Mouse (Mus musculus) CH12.LX (cell line): ENCODE measurements around the gene Tnxb. TPM values are rescaled to one million over a fixed set of nuclear protein-coding genes. Genes with fewer than 3 reads are reported as not detected.

ENCODE experiments used
- DNase-seq: peaks from one replicate; pipeline ENCODE4 v3.0.0-alpha.2; 2013; ENCODE audit errors: extremely low read depth
- H3K27ac ChIP-seq: 2 replicates; pipeline ENCODE4 v1.5.1; 2012; ENCODE audit warnings: low read depth, mild to moderate bottlenecking, control low read depth, moderate library complexity; ENCODE audit not compliant: insufficient read depth
- H3K27me3 ChIP-seq: replicated peaks from 2 replicates; pipeline ENCODE3; 2012; ENCODE audit warnings: inconsistent platforms
- H3K36me3 ChIP-seq, 2 experiments: replicated peaks in 1 of 2; 2 replicates each; pipeline versions ENCODE3 to v1.6.1; 2012; ENCODE audit warnings: inconsistent platforms in 1 of 2, low read length in 1 of 2, mild to moderate bottlenecking in 1 of 2, mixed read lengths in 1 of 2, moderate library complexity in 1 of 2; ENCODE audit not compliant: control insufficient read depth in 1 of 2, insufficient read depth in 1 of 2
- H3K4me1 ChIP-seq, 2 experiments: 2 replicates each; pipeline ENCODE4 v1.6.1; 2012; ENCODE audit warnings: inconsistent platforms in 1 of 2, moderate library complexity in 1 of 2; ENCODE audit not compliant: insufficient read depth in 2 of 2, control insufficient read depth in 1 of 2
- H3K4me2 ChIP-seq: 2 replicates; pipeline ENCODE4 v1.6.1; 2012; ENCODE audit warnings: low read depth, mild to moderate bottlenecking, control low read depth; ENCODE audit not compliant: poor library complexity, insufficient read depth, severe bottlenecking
- H3K4me3 ChIP-seq, 3 experiments: fragments of 150-350 bp in 1 of 3; sonication (generic) in 1 of 3; replicated peaks in 1 of 3; 2 replicates each; pipeline versions ENCODE3 to v1.5.1; 2011 to 2012; ENCODE audit warnings: low read depth in 2 of 3, low read length in 2 of 3, mild to moderate bottlenecking in 2 of 3, moderate library complexity in 2 of 3, control low read depth in 1 of 3, improper control_type of control experiment in 1 of 3, inconsistent platforms in 1 of 3, mixed read lengths in 1 of 3; ENCODE audit not compliant: poor library complexity in 1 of 3
- H3K79me2 ChIP-seq: replicated peaks from 2 replicates; pipeline ENCODE4 v1.6.1; 2012; ENCODE audit warnings: mild to moderate bottlenecking, moderate library complexity; ENCODE audit not compliant: control insufficient read depth, poor library complexity, insufficient read depth, severe bottlenecking; ENCODE audit errors: extremely low read depth
- H3K9ac ChIP-seq: 2 replicates; pipeline ENCODE4 v1.6.1; 2012; ENCODE audit warnings: low read depth, mild to moderate bottlenecking, control low read depth, moderate library complexity; ENCODE audit not compliant: insufficient read depth
- H3K9me3 ChIP-seq: replicated peaks from 2 replicates; pipeline ENCODE3; 2012; ENCODE audit warnings: low read length, inconsistent platforms, mixed read lengths
- BHLHE40 ChIP-seq: IDR thresholded peaks from 2 replicates; pipeline ENCODE4 v1.6.1; 2011; ENCODE audit warnings: mild to moderate bottlenecking, low read depth, low read length, improper control_type of control experiment
- CHD1 ChIP-seq: IDR thresholded peaks from 2 replicates; pipeline ENCODE4 v1.6.1; 2012; ENCODE audit warnings: low read depth, low read length, improper control_type of control experiment, inconsistent platforms
- CHD2 ChIP-seq: IDR thresholded peaks from 2 replicates; pipeline ENCODE4 v1.6.1; 2011; ENCODE audit warnings: low read length, improper control_type of control experiment
- CTCF ChIP-seq, 2 experiments: IDR thresholded peaks in 1 of 2; conservative IDR thresholded peaks in 1 of 2; 2 replicates each; pipeline ENCODE4 v1.5.1; 2011 to 2012; ENCODE audit warnings: low read depth in 2 of 2, low read length in 2 of 2, improper control_type of control experiment in 1 of 2, inconsistent platforms in 1 of 2, mild to moderate bottlenecking in 1 of 2, moderate library complexity in 1 of 2
- E2F4 ChIP-seq: IDR thresholded peaks from 2 replicates; pipeline ENCODE4 v1.6.1; 2011; ENCODE audit warnings: low read depth, low read length, improper control_type of control experiment; ENCODE audit not compliant: insufficient replicate concordance
- ELF1 ChIP-seq: IDR thresholded peaks from 2 replicates; pipeline ENCODE4 v1.6.1; 2014; ENCODE audit warnings: low read depth, mild to moderate bottlenecking, inconsistent platforms, low read length, improper control_type of control experiment
- EP300 ChIP-seq: IDR thresholded peaks from 2 replicates; pipeline ENCODE4 v1.6.1; 2011; ENCODE audit warnings: low read length, improper control_type of control experiment
- HCFC1 ChIP-seq: IDR thresholded peaks from 2 replicates; pipeline ENCODE4 v1.6.1; 2012; ENCODE audit warnings: low read depth, mild to moderate bottlenecking, inconsistent platforms, low read length, improper control_type of control experiment
- KAT2A ChIP-seq: IDR thresholded peaks from 2 replicates; pipeline ENCODE4 v1.6.1; 2012; ENCODE audit warnings: low read length, improper control_type of control experiment, inconsistent platforms; ENCODE audit not compliant: insufficient replicate concordance
- MAX ChIP-seq: IDR thresholded peaks from 2 replicates; pipeline ENCODE4 v1.6.1; 2011; ENCODE audit warnings: low read length, improper control_type of control experiment
- MAZ ChIP-seq: IDR thresholded peaks from 2 replicates; pipeline ENCODE4 v1.6.1; 2012; ENCODE audit warnings: low read depth, mild to moderate bottlenecking, inconsistent platforms, low read length, improper control_type of control experiment, moderate library complexity
- MXI1 ChIP-seq: IDR thresholded peaks from 2 replicates; pipeline ENCODE4 v1.6.1; 2011; ENCODE audit warnings: mild to moderate bottlenecking, low read depth, low read length, improper control_type of control experiment
- POLR2A ChIP-seq: IDR thresholded peaks from 2 replicates; pipeline ENCODE4 v1.6.1; 2011; ENCODE audit warnings: low read depth, mild to moderate bottlenecking, improper control_type of control experiment, low read length
- POLR2AphosphoS2 ChIP-seq: IDR thresholded peaks from 2 replicates; pipeline ENCODE4 v1.6.1; 2011; ENCODE audit warnings: low read depth, low read length, improper control_type of control experiment
- RCOR1 ChIP-seq: conservative IDR thresholded peaks from 2 replicates; pipeline ENCODE4 v1.6.1; 2012; ENCODE audit warnings: low read depth, mild to moderate bottlenecking, inconsistent platforms, low read length, improper control_type of control experiment
- UBTF ChIP-seq: IDR thresholded peaks from 2 replicates; pipeline ENCODE4 v1.6.1; 2012; ENCODE audit warnings: low read depth, mild to moderate bottlenecking, inconsistent platforms, low read length, improper control_type of control experiment, moderate library complexity
- USF1 ChIP-seq: IDR thresholded peaks from 2 replicates; pipeline ENCODE4 v1.6.1; 2014; ENCODE audit warnings: low read depth, mild to moderate bottlenecking, inconsistent platforms, low read length, improper control_type of control experiment
- ZKSCAN1 ChIP-seq: IDR thresholded peaks from 2 replicates; pipeline ENCODE4 v1.6.1; 2012; ENCODE audit warnings: low read depth, inconsistent platforms, low read length, improper control_type of control experiment, borderline replicate concordance
- ZMIZ1 ChIP-seq: IDR thresholded peaks from 2 replicates; pipeline ENCODE4 v1.6.1; 2012; ENCODE audit warnings: low read depth, mild to moderate bottlenecking, inconsistent platforms, low read length, improper control_type of control experiment
- dilution Hi-C: fragments of 300-500 bp; cut with MboI; formaldehyde crosslinking; loops from 2 replicates; pipeline ENCODE4 v1.14.3; 2020; ENCODE audit warnings: low sequenced_read_pairs; ENCODE audit not compliant: extremely low pct_unique_long_range_greater_than_20kb, extremely low pct_ligation_motif_present
- in situ Hi-C: fragments of 300-500 bp; cut with MboI; formaldehyde crosslinking; loops from 3 replicates; pipeline ENCODE4 v1.14.3; 2019; ENCODE audit warnings: low sequenced_read_pairs, low pct_ligation_motif_present, low pct_unique_long_range_greater_than_20kb, mixed read lengths
- polyA plus RNA-seq: library from polyadenylated mRNA; unstranded; fragments of >175 nt; gene quantifications from 2 replicates; pipeline ENCODE4 v1.2.1, GENCODE M21; 2012; ENCODE audit warnings: low read depth; ENCODE audit not compliant: insufficient read length
- total RNA-seq, 2 experiments: library from RNA; depleted of rRNA; stranded (reverse); fragments of 300-350 nt in 1 of 2; fragments of >200 nt in 1 of 2; gene quantifications; 2 replicates each; pipeline ENCODE4 v1.2.3; 2012 to 2014

Gene Tnxb
- total and polyA plus RNA-seq, 3 experiments = not detected

DNA sequence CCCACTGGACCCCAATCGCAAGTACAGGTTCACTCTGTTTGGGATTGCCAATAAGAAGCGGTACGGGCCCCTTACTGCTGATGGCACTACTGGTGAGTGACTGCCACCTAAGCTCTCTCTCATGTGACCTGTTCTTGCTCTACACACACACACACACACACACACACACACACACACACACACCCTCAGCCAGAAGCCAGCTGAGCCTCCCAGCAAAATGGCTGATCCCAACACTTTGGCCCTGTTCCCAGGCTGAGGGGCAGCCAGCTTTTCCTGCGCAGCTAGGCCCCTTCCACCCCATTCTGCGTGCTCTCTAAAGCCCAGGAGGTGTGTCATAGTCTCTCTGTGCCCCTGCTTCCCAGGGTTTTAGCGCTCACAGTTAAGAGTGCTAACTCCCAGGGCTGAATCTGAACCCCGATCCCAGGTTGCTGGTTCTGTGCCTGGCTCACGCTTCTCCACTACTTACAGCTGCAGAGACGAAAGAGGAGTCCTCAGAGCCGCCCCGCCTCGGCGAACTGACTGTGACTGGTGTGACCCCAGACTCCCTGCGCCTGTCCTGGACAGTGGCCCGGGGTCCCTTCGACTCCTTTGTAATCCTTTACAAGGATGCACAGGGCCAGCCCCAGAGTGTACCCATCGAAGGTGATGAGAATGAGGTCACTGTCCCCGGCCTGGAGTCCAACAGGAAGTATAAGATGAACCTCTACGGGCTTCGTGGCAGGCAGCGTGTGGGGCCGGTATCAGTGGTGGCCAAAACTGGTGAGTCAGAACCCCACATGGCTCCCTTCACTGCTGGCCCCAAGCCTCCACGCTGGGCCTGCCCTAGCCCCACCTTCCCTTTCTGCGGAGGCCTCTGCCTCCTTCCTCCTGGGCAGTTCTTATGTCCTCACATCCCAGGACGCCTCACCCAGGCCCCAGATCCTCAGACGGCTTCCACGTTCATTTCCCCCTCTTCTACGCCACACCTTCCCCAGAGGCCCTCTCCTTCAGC is 15.1 kb downstream of the Tnxb start:
- Histone ChIP-seq H3K79me2 (no peaks in the 10 kb centered on the region), H3K4me2 (no peak overlapping the region), H3K27ac (no peak overlapping the region), H3K4me1 (peaks cover 5 to 19% of the 10 kb centered on the region in 2 experiments; a peak in 3 of 4 replicates), H3K9ac (no peak overlapping the region), H3K27me3 (peaks cover 86% of the 10 kb centered on the region), H3K9me3 (peaks cover 4% of the 10 kb centered on the region), H3K4me3 (no peak overlapping the region), H3K36me3 (no peaks in the 10 kb centered on the region)
- in situ Hi-C loops = no loop called here
- no peak for TF ChIP-seq CHD2
- no peak for TF ChIP-seq ELF1
- TF ChIP-seq MAX = no peak
- no peak for TF ChIP-seq CHD1
- no peak for TF ChIP-seq UBTF
- no peak for TF ChIP-seq POLR2A
- TF ChIP-seq MXI1 = no peak
- no peak for TF ChIP-seq USF1
- TF ChIP-seq KAT2A = no peak
- no peak for TF ChIP-seq ZKSCAN1
- TF ChIP-seq CTCF (conservative IDR thresholded peaks at IDR 0.05 in 1 of 2, IDR thresholded peaks at IDR 0.05 in 1 of 2; ENCODE audit: low read depth in 2 of 2, low read length in 2 of 2) = no peak
- TF ChIP-seq EP300 = no peak
- TF ChIP-seq HCFC1 = no peak
- no peak for TF ChIP-seq POLR2AphosphoS2
- DNase-seq = no peak
- dilution Hi-C loops = no loop called here

DNA sequence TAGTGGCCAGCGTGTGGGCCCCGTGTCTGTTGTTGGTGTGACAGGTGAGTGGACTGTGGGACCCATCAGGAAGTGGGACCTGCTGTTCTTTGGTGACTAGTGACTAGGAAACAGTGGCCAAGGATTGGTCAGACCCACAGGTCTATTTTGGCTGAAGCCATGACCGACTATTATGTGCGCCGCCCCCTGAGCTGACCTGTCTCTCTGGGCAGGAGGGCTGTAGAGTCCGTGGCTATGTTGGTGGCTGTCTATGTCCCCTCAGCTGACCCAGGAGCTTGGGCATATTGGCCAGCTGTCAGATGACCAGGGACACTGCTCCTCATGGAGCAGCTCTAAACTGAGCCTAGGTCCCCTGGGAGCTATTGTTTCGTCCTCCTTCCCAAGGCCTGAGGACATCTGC is 18.6 kb downstream of the Tnxb start:
- in situ Hi-C loops (no loop called here), dilution Hi-C loops (no loop called here)
- peaks cover 4% of the 10 kb centered on the region for H3K9me3 ChIP-seq
- H3K27ac ChIP-seq = no peak overlapping the region
- H3K4me1 ChIP-seq = peaks cover 2 to 5% of the 10 kb centered on the region in 2 experiments; a peak in 2 of 4 replicates
- DNase-seq = no peak
- H3K4me3 ChIP-seq = no peak overlapping the region
- H3K9ac ChIP-seq = no peak overlapping the region
- H3K4me2 ChIP-seq = no peak overlapping the region
- H3K27me3 ChIP-seq = peaks cover 88% of the 10 kb centered on the region
- TF ChIP-seq RCOR1 = no peak
- TF ChIP-seq HCFC1 = no peak
- TF ChIP-seq E2F4 = no peak
- TF ChIP-seq MAZ = no peak
- no peak for TF ChIP-seq ZMIZ1
- TF ChIP-seq BHLHE40 = no peak
- H3K79me2 ChIP-seq = no peaks in the 10 kb centered on the region
- no peaks in the 10 kb centered on the region for H3K36me3 ChIP-seq
